In the genomic region with DNA sequence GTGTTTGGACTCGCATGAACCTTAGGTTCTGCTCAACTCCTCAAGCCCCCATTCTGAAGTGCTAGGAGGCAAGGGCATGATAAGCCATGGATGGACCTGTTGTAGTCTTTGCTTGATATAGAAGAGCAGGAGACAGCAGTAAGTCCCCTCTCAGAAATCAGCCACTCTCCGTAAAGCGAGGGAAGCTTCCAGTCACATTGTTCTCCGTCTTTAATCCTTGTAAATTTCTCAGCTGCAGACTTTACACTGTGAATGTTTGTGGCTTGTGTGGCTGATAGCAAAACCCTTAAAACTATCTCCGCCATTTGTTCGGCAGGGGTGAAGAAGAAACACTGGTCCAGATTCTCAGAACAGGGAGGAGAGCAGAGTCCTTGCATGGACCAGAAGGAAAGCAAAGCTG, we compare ENCODE assay signal across 20 mouse cellular contexts. TPM values are rescaled to one million over a fixed set of nuclear protein-coding genes. Genes with fewer than 3 reads are reported as not detected.
"Had no signal": no experiment of that assay in that cellular context is flagged by ENCODE, and none has a peak within 500 bp of the region (broad histone marks: within the 10 kb centered on the region; RNA-seq: fewer than 3 reads in every experiment).

A gene (plus strand): TSS at position 301 of the 400 bp plus-strand sequence.

- H3K4me2 ChIP-seq: lung, embryonic 15.5 days; midbrain, embryonic 11.5 days; midbrain, embryonic 13.5 days; midbrain, embryonic 15.5 days; neural tube, embryonic 12.5 days; stomach, embryonic 15.5 days had no signal

- H3K36me3 ChIP-seq: lung, embryonic 15.5 days; midbrain, embryonic 13.5 days; midbrain, embryonic 15.5 days; neural tube, embryonic 12.5 days; stomach, embryonic 15.5 days had no signal

- H3K27ac ChIP-seq: lung, embryonic 15.5 days; macrophage; midbrain, embryonic 13.5 days; midbrain, embryonic 15.5 days; neural tube, embryonic 12.5 days; stomach, embryonic 15.5 days; stomach, postnatal 0 days had no signal

- DNase-seq: lung, adult 18-20 months; lung, postnatal 14 days; lung, postnatal 36 days; right cerebral cortex, postnatal 14 days; thymus, adult 2 months; thymus, postnatal 25 days; thymus, postnatal 4 days had no signal

- H3K9me3 ChIP-seq: lung, embryonic 15.5 days; midbrain, embryonic 13.5 days; midbrain, embryonic 15.5 days; neural tube, embryonic 12.5 days; stomach, embryonic 15.5 days had no signal

- H3K4me3 ChIP-seq: lung, embryonic 15.5 days; megakaryocyte, embryonic 14.5 days; midbrain, embryonic 13.5 days; midbrain, embryonic 15.5 days; neural tube, embryonic 12.5 days; stomach, embryonic 15.5 days had no signal

- H3K4me1 ChIP-seq: lung, embryonic 15.5 days; megakaryocyte, embryonic 14.5 days; midbrain, embryonic 13.5 days; midbrain, embryonic 15.5 days; neural tube, embryonic 12.5 days; stomach, embryonic 15.5 days had no signal

- H3K27me3 ChIP-seq: lung, embryonic 15.5 days; megakaryocyte, embryonic 14.5 days; midbrain, embryonic 13.5 days; midbrain, embryonic 15.5 days; neural tube, embryonic 12.5 days; stomach, embryonic 15.5 days had no signal

- ATAC-seq: lung, postnatal 0 days; midbrain, embryonic 13.5 days; midbrain, embryonic 15.5 days had no signal

- H3K9ac ChIP-seq: lung, embryonic 15.5 days; midbrain, embryonic 13.5 days; midbrain, embryonic 15.5 days; neural tube, embryonic 12.5 days; stomach, embryonic 15.5 days had no signal

RNA-seq across cellular contexts. Expression of the gene that starts here (rescaled TPM):
- total RNA-seq: megakaryocyte progenitor cell, adult 5-6 weeks; monocyte, adult 5-6 weeks; neutrophil, adult 5-6 weeks had no signal
- polyA plus RNA-seq: lung, postnatal 0 days; macrophage had no signal
